In genomic region chr8:94801293-94802095, GRCm38 (mm10) we compare ENCODE assay signal across 9 mouse cellular contexts. TPM values are rescaled to one million over a fixed set of nuclear protein-coding genes. Genes with fewer than 3 reads are reported as not detected.
DNase-seq lines count a peak whose midpoint lies in the region; ATAC-seq and TF ChIP-seq lines count a peak whose summit lies in the region.
"Had no signal": no experiment of that assay in that cellular context is flagged by ENCODE, and none has a peak within 500 bp of the region (broad histone marks: within the 10 kb centered on the region; RNA-seq: fewer than 3 reads in every experiment).

No protein-coding gene starts in this region.

- 42% methylated on average over 14 of the region's 14 CpGs for WGBS in forebrain, postnatal 0 days
- WGBS in forebrain, embryonic 16.5 days = 37% methylated on average over 14 of the region's 14 CpGs
- 35% methylated on average over 14 of the region's 14 CpGs for WGBS in thymus, adult 2 months
- 36% methylated on average over 14 of the region's 14 CpGs for WGBS in heart, postnatal 0 days

- no peak for ATAC-seq in forebrain, postnatal 0 days
- no peak for ATAC-seq in forebrain, embryonic 16.5 days
- no peak for ATAC-seq in heart, postnatal 0 days (ENCODE audit: insufficient read depth, low read depth)

- no peak for TF ChIP-seq POLR2A in thymus, adult 2 months (IDR thresholded peaks at IDR 0.05; ENCODE audit: control insufficient read depth, extremely low read depth, insufficient read depth, low read length, poor library complexity)

- no peaks in the 10 kb centered on the region for H3K36me3 ChIP-seq in forebrain, postnatal 0 days (ENCODE audit: insufficient read depth)
- no peaks in the 10 kb centered on the region for H3K36me3 ChIP-seq in forebrain, embryonic 16.5 days (ENCODE audit: control insufficient read depth, insufficient read depth)
- H3K36me3 ChIP-seq in thymus, adult 2 months (ENCODE audit: control insufficient read depth, insufficient read depth, low read length) = no peaks in the 10 kb centered on the region
- H3K36me3 ChIP-seq in heart, postnatal 0 days (replicated peaks; ENCODE audit: control insufficient read depth, insufficient read depth, low read length) = no peaks in the 10 kb centered on the region

- H3K9me3 ChIP-seq in forebrain, postnatal 0 days (ENCODE audit: low read length) = no peaks in the 10 kb centered on the region
- no peaks in the 10 kb centered on the region for H3K9me3 ChIP-seq in forebrain, embryonic 16.5 days (ENCODE audit: control insufficient read depth, low read length)
- no peaks in the 10 kb centered on the region for H3K9me3 ChIP-seq in heart, postnatal 0 days (replicated peaks; ENCODE audit: control insufficient read depth, low read length)

- H3K4me3 ChIP-seq in forebrain, postnatal 0 days (ENCODE audit: low read depth, low read length) = no peak overlapping the region
- H3K4me3 ChIP-seq in forebrain, embryonic 16.5 days (replicated peaks; ENCODE audit: low read length) = no peak overlapping the region
- H3K4me3 ChIP-seq in thymus, adult 2 months (ENCODE audit: control insufficient read depth, insufficient read depth, low read length) = no peak overlapping the region
- H3K4me3 ChIP-seq in heart, postnatal 0 days (ENCODE audit: low read depth, low read length) = no peak overlapping the region

- no peak for DNase-seq in forebrain, postnatal 0 days
- DNase-seq in thymus, adult 2 months = peak; percentile 9
- DNase-seq in thymus, postnatal 14 days = no peak
- peak; percentile 28 for DNase-seq in heart, postnatal 0 days (ENCODE audit: low spot score)
- peak; percentile 62 to 69 for DNase-seq in lung, adult 18-20 months
- no peak for DNase-seq in ovary, postnatal 36 days (ENCODE audit: low spot score)
- DNase-seq in urinary bladder, postnatal 4 days (ENCODE audit: low spot score in 2 of 2) = no peak

- no peak overlapping the region for H3K27ac ChIP-seq in forebrain, postnatal 0 days (ENCODE audit: low read depth, low read length)
- no peak overlapping the region for H3K27ac ChIP-seq in forebrain, embryonic 16.5 days (ENCODE audit: low read length)
- H3K27ac ChIP-seq in thymus, adult 2 months (ENCODE audit: control insufficient read depth, insufficient read depth, low read length) = no peak overlapping the region
- H3K27ac ChIP-seq in heart, postnatal 0 days (ENCODE audit: low read depth) = no peak overlapping the region
- H3K27ac ChIP-seq: macrophage had no signal

- H3K9ac ChIP-seq in forebrain, postnatal 0 days = no peak overlapping the region
- H3K9ac ChIP-seq in forebrain, embryonic 16.5 days (replicated peaks; ENCODE audit: low read depth, low read length) = no peak overlapping the region
- no peak overlapping the region for H3K9ac ChIP-seq in heart, postnatal 0 days (replicated peaks; ENCODE audit: low read depth, low read length)

- H3K4me1 ChIP-seq in forebrain, postnatal 0 days (ENCODE audit: insufficient read depth) = no peaks in the 10 kb centered on the region
- H3K4me1 ChIP-seq in forebrain, embryonic 16.5 days (replicated peaks; ENCODE audit: control insufficient read depth, insufficient read depth, low read length) = no peaks in the 10 kb centered on the region
- H3K4me1 ChIP-seq in thymus, adult 2 months (replicated peaks; ENCODE audit: control insufficient read depth, insufficient read depth, low read length) = peaks cover 12% of the 10 kb centered on the region
- peaks cover 4% of the 10 kb centered on the region; the same call in 1 of the 2 replicates for H3K4me1 ChIP-seq in heart, postnatal 0 days (ENCODE audit: control insufficient read depth, insufficient read depth)

- no peak for TF ChIP-seq EP300 in heart, postnatal 0 days (IDR thresholded peaks at IDR 0.05; ENCODE audit: low read depth)

- no peaks in the 10 kb centered on the region for H3K27me3 ChIP-seq in forebrain, postnatal 0 days (ENCODE audit: insufficient read depth, low read length)
- no peaks in the 10 kb centered on the region for H3K27me3 ChIP-seq in forebrain, embryonic 16.5 days (replicated peaks; ENCODE audit: control insufficient read depth, insufficient read depth, low read length)
- no peaks in the 10 kb centered on the region for H3K27me3 ChIP-seq in thymus, adult 2 months (ENCODE audit: control insufficient read depth, insufficient read depth, low read length)
- H3K27me3 ChIP-seq in heart, postnatal 0 days (ENCODE audit: control insufficient read depth, insufficient read depth, low read length) = no peaks in the 10 kb centered on the region

- H3K4me2 ChIP-seq in forebrain, postnatal 0 days (ENCODE audit: low read depth) = no peak overlapping the region
- no peak overlapping the region for H3K4me2 ChIP-seq in forebrain, embryonic 16.5 days (ENCODE audit: low read length)
- no peak overlapping the region for H3K4me2 ChIP-seq in heart, postnatal 0 days (ENCODE audit: low read depth, low read length)

- TF ChIP-seq CTCF in forebrain, postnatal 0 days (IDR thresholded peaks at IDR 0.05; ENCODE audit: low read depth) = peak; percentile 59
- no peak for TF ChIP-seq CTCF in thymus, adult 2 months (IDR thresholded peaks at IDR 0.05; ENCODE audit: borderline replicate concordance, control insufficient read depth, extremely low read depth, insufficient read depth, low read length, poor library complexity)
- TF ChIP-seq CTCF in heart, postnatal 0 days (IDR thresholded peaks at IDR 0.05; ENCODE audit: low read depth) = peak; percentile 50

RNA-seq across cellular contexts. Expression of gene Ccl17, which starts 8.8 kb away (rescaled TPM):
- total RNA-seq in forebrain, postnatal 0 days (2014; rRNA removed) = not detected in 2 replicates
- polyA plus RNA-seq in forebrain, postnatal 0 days (2015; fragmentation: Nextera tagmentation; extraction: Ambion mirVana) = 4.7 and 5.0 TPM in 2 replicates
- polyA plus RNA-seq in forebrain, embryonic 16.5 days (2015; fragmentation: Nextera tagmentation; extraction: Ambion mirVana) = 0.77 TPM in 1 of 2 replicates, not detected in the other
- polyA plus RNA-seq in thymus, adult 2 months (2012; rRNA removed) = 8.0 and 15.7 TPM in 2 replicates
- not detected in 2 replicates for total RNA-seq in heart, postnatal 0 days (2014; rRNA removed; ENCODE audit: low replicate concordance)
- 0.25 TPM in 1 of 2 replicates, not detected in the other for polyA plus RNA-seq in heart, postnatal 0 days (2015; fragmentation: Nextera tagmentation; extraction: Ambion mirVana)
- polyA plus RNA-seq: macrophage had no signal

RNA-seq across cellular contexts. Expression of gene Cx3cl1, which starts 29.7 kb away (rescaled TPM):
- total RNA-seq in forebrain, postnatal 0 days (2014; rRNA removed) = 61.5 and 68.7 TPM in 2 replicates
- polyA plus RNA-seq in forebrain, postnatal 0 days (2015; fragmentation: Nextera tagmentation; extraction: Ambion mirVana) = 61.8 and 80.0 TPM in 2 replicates
- polyA plus RNA-seq in forebrain, embryonic 16.5 days (2015; fragmentation: Nextera tagmentation; extraction: Ambion mirVana) = 15.1 and 23.8 TPM in 2 replicates
- polyA plus RNA-seq in thymus, adult 2 months (2012; rRNA removed) = 31.0 and 33.8 TPM in 2 replicates
- total RNA-seq in heart, postnatal 0 days (2014; rRNA removed; ENCODE audit: low replicate concordance) = 2.3 and 6.2 TPM in 2 replicates
- polyA plus RNA-seq in heart, postnatal 0 days (2015; fragmentation: Nextera tagmentation; extraction: Ambion mirVana) = 3.3 and 4.1 TPM in 2 replicates

RNA-seq across cellular contexts. Expression of gene Coq9, which starts 36.6 kb away (rescaled TPM):
- 87.3 and 89.6 TPM in 2 replicates for total RNA-seq in forebrain, postnatal 0 days (2014; rRNA removed)
- polyA plus RNA-seq in forebrain, postnatal 0 days (2015; fragmentation: Nextera tagmentation; extraction: Ambion mirVana) = 45.4 and 52.6 TPM in 2 replicates
- 56.8 and 60.7 TPM in 2 replicates for polyA plus RNA-seq in forebrain, embryonic 16.5 days (2015; fragmentation: Nextera tagmentation; extraction: Ambion mirVana)
- 166 and 176 TPM in 2 replicates for polyA plus RNA-seq in thymus, adult 2 months (2012; rRNA removed)
- 620 and 677 TPM in 2 replicates for total RNA-seq in heart, postnatal 0 days (2014; rRNA removed; ENCODE audit: low replicate concordance)
- polyA plus RNA-seq in heart, postnatal 0 days (2015; fragmentation: Nextera tagmentation; extraction: Ambion mirVana) = 290 and 300 TPM in 2 replicates

RNA-seq across cellular contexts. Expression of gene Ciapin1, which starts 36.7 kb away (rescaled TPM):
- total RNA-seq in forebrain, postnatal 0 days (2014; rRNA removed) = 50.1 and 51.1 TPM in 2 replicates
- 108 and 120 TPM in 2 replicates for polyA plus RNA-seq in forebrain, postnatal 0 days (2015; fragmentation: Nextera tagmentation; extraction: Ambion mirVana)
- polyA plus RNA-seq in forebrain, embryonic 16.5 days (2015; fragmentation: Nextera tagmentation; extraction: Ambion mirVana) = 119 and 148 TPM in 2 replicates
- 49.2 and 53.5 TPM in 2 replicates for polyA plus RNA-seq in thymus, adult 2 months (2012; rRNA removed)
- total RNA-seq in heart, postnatal 0 days (2014; rRNA removed; ENCODE audit: low replicate concordance) = 41.6 and 80.6 TPM in 2 replicates
- 84.0 and 92.2 TPM in 2 replicates for polyA plus RNA-seq in heart, postnatal 0 days (2015; fragmentation: Nextera tagmentation; extraction: Ambion mirVana)

RNA-seq across cellular contexts. Expression of gene Polr2c, which starts 55.8 kb away (rescaled TPM):
- 59.5 and 82.7 TPM in 2 replicates for total RNA-seq in forebrain, postnatal 0 days (2014; rRNA removed)
- 101 and 119 TPM in 2 replicates for polyA plus RNA-seq in forebrain, postnatal 0 days (2015; fragmentation: Nextera tagmentation; extraction: Ambion mirVana)
- 150 and 153 TPM in 2 replicates for polyA plus RNA-seq in forebrain, embryonic 16.5 days (2015; fragmentation: Nextera tagmentation; extraction: Ambion mirVana)
- polyA plus RNA-seq in thymus, adult 2 months (2012; rRNA removed) = 146 and 160 TPM in 2 replicates
- 96.3 and 112 TPM in 2 replicates for total RNA-seq in heart, postnatal 0 days (2014; rRNA removed; ENCODE audit: low replicate concordance)
- 117 and 121 TPM in 2 replicates for polyA plus RNA-seq in heart, postnatal 0 days (2015; fragmentation: Nextera tagmentation; extraction: Ambion mirVana)

Comparison
In these comparisons a context has a peak if more than half of its experiments do, and no peak if none do; other contexts are left out.
1. DNase-seq: peak in thymus, adult 2 months (single experiment), heart, postnatal 0 days (single experiment) and lung, adult 18-20 months (2 of 2); none in forebrain, postnatal 0 days (single experiment), thymus, postnatal 14 days (single experiment), ovary, postnatal 36 days (single experiment) and urinary bladder, postnatal 4 days (0 of 2).